Mouse (Mus musculus): ENCODE measurements around the gene Ift88.

DNA sequence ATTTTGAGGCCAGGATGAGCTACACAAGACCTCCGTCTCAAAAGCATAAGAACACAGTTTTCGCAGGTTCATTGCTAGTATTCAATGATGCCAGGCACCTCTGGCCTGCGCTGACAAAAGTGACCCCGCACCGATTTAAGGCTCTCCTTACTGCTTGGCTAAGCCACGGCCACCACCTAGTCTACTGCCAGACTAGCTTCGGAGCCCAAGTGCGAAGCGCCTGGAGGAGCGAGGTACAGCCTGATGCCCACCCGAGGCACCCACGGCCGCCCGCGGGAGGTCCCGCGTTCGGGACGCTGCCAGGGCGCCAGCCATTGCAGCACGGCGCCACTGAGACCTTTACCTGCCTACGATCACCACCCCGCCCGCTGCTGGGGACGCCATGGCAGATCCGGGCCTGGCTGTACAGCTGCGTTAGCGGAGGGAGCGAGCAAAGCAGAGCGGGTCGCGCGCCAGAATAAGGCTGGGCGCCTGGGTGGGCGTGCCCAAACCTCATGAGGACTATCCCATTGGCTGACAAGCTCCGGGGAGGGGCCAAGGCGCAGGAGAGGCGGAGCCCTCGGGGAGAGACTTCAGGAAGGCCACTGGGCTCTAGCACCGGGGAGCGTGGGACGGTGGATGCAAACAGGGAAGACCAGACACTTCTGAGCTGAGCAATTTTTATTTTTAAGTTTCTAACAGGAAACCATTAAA lies 25.7 kb upstream of the Ift88 start, which contains the start of gene Cryl1:
- TF ChIP-seq POLR2AphosphoS5 (IDR thresholded peaks at IDR 0.05; ENCODE audit: insufficient replicate concordance, low read depth, low read length) (no peak), CTCF (IDR thresholded peaks at IDR 0.05; ENCODE audit: low read depth, low read length) (no peak)

All from G1E (cell line).